Mouse (Mus musculus) c-Kit-positive CD71-positive TER-119-negative erythroid progenitor cells, embryonic 14.5 days (primary cell): ENCODE measurements around the gene Fam8a1.

ENCODE experiments used
- DNase-seq: peaks from one replicate; pipeline ENCODE4 v3.0.0-alpha.2; 2013; ENCODE audit warnings: low read depth

The Fam8a1 gene

DNA sequence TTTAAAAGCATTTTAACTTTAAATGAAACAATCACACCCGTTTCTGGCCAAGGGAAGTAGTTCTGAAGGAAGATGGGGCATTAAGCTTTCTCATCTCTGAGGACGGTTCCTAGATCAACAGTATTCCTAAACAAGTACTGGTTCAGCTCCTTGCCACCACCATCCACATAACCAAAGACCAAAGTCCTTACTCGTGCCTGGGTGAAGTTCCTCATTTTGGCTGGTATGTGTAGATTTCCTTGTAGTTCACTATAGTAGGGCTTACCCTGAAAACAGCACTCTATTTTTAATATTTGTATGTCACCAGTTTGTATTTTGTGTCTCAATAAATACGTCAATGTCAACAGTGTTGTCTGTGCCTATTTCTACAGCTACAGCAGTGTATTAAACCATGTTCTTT, 8.4 kb downstream of the Fam8a1 start:
- DNase-seq: no peak

DNA sequence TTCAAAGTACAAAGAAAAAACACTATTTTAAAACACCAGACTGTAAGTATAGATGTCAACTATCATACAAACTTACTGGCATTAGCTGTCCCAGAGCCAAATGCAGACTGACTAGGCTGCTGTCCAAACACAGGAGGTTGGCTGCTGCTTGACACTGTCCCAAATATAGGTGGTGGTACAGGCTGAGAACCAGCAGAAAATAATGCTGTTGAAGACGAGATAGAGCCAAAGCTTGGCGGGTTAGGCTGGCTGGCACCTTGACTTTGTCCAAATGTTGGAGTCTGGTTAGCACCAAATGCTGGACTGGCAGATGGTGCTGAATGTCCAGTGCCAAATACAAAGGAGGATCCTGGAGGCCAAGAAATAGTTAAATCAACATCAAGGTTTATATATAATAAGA, 13.6 kb downstream of the Fam8a1 start:
- DNase-seq: no peak

GRCm38 (mm10) chr13:46683370-46683769, 14.0 kb downstream of the Fam8a1 start:
- DNase-seq: no peak

- no peak for DNase-seq
Observed at GRCm38 (mm10) chr13:46690559-46691241, 21.4 kb downstream of the Fam8a1 start.

- no peak for DNase-seq
Observed at GRCm38 (mm10) chr13:46695296-46695908, 26.1 kb downstream of the Fam8a1 start.

GRCm38 (mm10) chr13:46695932-46696331, 26.6 kb downstream of the Fam8a1 start:
- DNase-seq: no peak

DNA sequence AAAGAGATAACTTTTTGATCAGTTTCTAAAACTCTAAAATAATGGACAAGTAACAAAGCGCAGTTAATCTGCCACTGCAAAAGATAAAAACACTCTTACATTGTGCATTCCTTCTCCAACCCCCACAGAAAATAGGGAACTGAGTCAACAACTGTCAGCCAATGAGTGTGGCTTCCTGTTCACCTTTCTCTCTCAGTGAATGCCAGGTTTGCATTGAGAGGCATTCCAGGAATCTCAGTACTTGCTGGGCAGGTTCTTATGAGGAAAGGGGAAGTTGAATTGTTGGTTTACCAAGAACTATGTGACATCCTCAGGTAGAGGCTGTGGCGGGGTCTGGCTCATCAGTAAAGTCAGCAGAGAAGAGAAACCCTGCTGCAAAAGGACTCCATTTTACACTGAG, 27.5 kb downstream of the Fam8a1 start:
- no peak for DNase-seq

- DNase-seq: no peak
Observed at GRCm38 (mm10) chr13:46699372-46699771, 30.1 kb downstream of the Fam8a1 start.

DNA sequence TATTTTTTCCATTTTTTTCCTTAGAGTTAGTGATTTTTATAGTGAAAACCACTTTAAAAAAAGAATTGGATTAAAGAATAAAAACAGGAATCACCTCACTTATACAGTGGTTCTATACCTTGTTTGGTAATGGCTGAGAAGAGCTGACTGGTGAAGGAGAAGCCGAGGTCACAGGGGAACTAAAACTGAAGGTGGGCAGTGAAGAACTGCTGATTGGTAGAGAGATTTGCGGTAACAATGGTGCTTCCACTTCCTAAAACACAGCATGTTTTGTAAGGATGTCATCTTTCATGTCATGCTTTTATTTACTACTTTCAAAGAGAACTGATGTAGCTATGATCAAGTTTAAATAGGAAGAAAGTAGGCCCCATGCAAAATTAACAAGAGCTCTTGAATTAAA, 32.2 kb downstream of the Fam8a1 start:
- DNase-seq: no peak

DNA sequence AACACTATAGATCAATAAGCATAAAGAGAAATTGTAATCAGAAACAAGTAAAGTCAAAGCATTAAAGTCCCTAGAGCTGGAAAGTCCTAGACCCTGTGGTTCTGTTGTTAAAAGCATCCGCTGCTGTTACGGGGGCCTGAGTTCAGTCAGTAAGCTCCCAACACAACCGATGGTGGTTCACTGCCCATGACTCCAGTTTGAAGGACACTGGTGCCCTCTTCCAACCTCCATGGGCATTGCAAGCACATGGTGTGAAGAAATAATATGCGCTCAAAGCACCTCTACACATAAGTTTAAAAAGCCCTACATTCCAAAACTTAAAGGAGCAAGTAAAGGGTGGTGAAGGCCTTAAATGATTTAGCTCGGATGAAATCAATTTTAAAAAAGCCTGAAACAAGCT, 33.8 kb downstream of the Fam8a1 start:
- DNase-seq: no peak

DNA sequence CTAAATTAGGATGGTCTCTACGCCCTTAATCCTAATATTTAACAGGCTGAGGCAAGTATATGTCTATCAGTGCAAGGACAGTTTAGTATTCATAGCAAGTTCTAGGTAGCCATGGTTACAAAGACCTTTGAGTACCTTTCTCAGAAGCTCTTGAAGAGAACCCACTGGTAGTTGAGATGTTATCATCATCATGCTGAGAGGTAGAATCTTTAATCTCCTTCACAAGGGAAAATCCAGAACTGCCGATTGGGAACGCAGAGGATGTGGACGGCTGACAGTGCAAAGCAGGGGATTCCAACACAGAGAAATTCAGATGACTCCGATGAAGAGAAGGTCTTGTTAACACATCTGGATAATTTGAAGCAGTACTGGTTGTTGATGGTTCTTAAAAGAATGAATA, 44.2 kb downstream of the Fam8a1 start:
- no peak for DNase-seq

GRCm38 (mm10) chr13:46715976-46716639, 46.8 kb downstream of the Fam8a1 start:
- no peak for DNase-seq

- DNase-seq: no peak
Observed at GRCm38 (mm10) chr13:46718893-46719400, 49.6 kb downstream of the Fam8a1 start.

DNA sequence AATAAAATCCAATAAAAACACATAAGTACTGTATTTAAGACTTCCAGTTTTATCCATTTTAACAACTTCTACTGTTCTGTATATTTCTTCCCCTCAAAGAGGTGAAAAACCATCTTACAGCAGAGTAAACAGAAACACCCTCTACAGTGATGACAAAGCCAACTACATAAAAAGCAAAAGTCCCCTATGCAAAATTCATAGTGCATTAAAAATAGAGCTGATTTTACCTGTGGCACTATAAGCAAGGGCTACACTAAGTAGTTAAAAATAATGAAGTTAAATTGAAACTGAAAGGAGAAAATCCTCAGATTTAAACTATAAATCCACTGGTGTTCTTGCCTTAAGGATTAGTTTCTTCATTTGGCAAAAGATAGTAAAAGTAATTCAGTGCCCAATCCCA, 51.7 kb downstream of the Fam8a1 start:
- no peak for DNase-seq

- no peak for DNase-seq
Observed at GRCm38 (mm10) chr13:46724371-46724770, 55.0 kb downstream of the Fam8a1 start.

DNA sequence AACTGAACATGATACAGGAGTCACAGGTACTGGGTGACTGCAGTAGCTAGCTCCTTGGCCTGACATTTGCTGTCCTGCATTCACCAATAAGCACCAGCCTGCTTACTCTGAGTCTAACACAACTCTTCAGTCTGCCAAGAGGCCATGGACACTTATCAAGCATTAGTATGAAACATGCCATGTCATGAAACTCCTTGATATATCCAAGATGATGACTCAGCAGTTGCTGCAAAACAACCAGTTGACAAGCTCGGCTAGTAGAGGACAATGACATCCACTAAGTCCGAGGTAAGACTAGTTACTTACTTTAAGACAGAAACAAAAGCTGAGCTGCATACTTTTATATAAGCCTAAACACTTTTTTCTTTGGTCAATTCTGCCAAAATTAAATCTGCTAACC, 55.9 kb downstream of the Fam8a1 start:
- DNase-seq: peak; percentile 79

GRCm38 (mm10) chr13:46726288-46727037, 57.1 kb downstream of the Fam8a1 start:
- DNase-seq: no peak

DNA sequence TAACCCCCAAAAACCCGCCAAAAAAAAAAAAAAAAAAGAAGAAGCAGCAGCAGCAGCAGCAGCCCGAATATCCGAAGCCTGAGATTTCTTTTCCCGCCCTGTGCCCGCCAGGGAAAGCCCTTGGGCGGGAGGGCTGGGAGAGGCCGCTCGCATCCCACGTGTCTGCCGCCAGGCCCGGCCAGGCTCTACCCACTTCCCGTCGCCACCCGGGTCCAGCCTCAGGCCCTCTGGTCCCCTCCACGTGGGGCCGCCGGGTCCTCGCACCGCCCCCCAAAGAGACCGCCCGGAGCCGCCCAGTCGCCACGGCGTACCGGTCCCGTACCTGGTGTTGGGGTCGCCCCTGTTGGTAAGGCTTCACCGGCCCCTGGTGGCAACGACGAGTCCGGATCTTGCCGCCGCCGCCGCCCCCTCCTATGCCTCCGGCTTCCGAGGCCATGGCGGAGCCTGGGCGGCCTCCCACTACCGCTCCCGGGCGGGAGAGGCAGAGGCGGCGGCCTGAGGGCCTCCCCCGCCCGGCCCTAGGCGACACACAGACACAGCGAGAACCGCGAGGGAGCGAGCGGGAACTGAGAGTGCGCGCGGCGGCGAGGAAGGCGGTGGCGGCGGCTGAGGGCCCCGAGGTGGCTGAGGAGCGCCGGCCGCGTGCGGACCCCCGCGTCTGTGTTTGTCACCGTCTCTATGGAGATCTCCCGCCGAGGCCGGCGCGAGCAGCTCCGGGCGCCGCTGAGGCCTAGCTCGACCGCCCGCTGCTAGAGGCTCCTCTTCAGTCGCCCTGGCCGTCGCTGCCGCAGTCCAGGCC, 57.9 kb downstream of the Fam8a1 start:
- no peak for DNase-seq
